Mouse (Mus musculus) midbrain, postnatal 0 days (tissue): Measurements from ENCODE around the gene Pld6. TPM values are rescaled to one million over a fixed set of nuclear protein-coding genes. Genes with fewer than 3 reads are reported as not detected.
"Not testable (repeated sequence)": the region's sequence is repeated elsewhere in the genome, so short reads cannot be mapped to it uniquely, and the experiment has no call there.

Source experiments
- ATAC-seq: fragments of 200-750 bp; cut with Nextera tagmentation; 2 replicates; pipeline ENCODE4 v1.8.0; 2017; ENCODE audit warnings: moderate number of reproducible peaks, mild to moderate bottlenecking, moderate TSS enrichment, moderate library complexity; ENCODE audit not compliant: low FRiP score
- DNase-seq: peaks from one replicate; pipeline ENCODE4 v3.0.0-alpha.2; 2015; ENCODE audit warnings: low spot score
- H3K27ac ChIP-seq: fragments of 300-500 bp; sonication (generic); 2 replicates; pipeline ENCODE4 v1.5.1; 2014; ENCODE audit warnings: low read depth, mild to moderate bottlenecking, low read length, mixed read lengths
- H3K27me3 ChIP-seq: fragments of 300-500 bp; sonication (generic); 2 replicates; pipeline ENCODE4 v1.6.1; 2014; ENCODE audit warnings: low read length, control low read depth, mixed read lengths; ENCODE audit not compliant: insufficient read depth
- H3K36me3 ChIP-seq: fragments of 300-500 bp; sonication (generic); 2 replicates; pipeline ENCODE4 v1.6.1; 2014; ENCODE audit warnings: low read length, control low read depth, mixed read lengths; ENCODE audit not compliant: insufficient read depth
- H3K4me1 ChIP-seq: fragments of 300-500 bp; sonication (generic); 2 replicates; pipeline ENCODE4 v1.6.1; 2014; ENCODE audit warnings: mild to moderate bottlenecking, control low read depth, antibody characterized with exemption, low read length, mixed read lengths; ENCODE audit not compliant: insufficient read depth
- H3K4me2 ChIP-seq: fragments of 300-500 bp; sonication (generic); 2 replicates; pipeline ENCODE4 v1.6.1; 2014; ENCODE audit warnings: low read depth, mild to moderate bottlenecking, low read length, mixed read lengths; ENCODE audit not compliant: poor library complexity, severe bottlenecking
- H3K4me3 ChIP-seq: fragments of 300-500 bp; sonication (generic); 2 replicates; pipeline ENCODE4 v1.5.1; 2014; ENCODE audit warnings: low read depth, mild to moderate bottlenecking, low read length, moderate library complexity
- H3K9ac ChIP-seq: fragments of 300-500 bp; sonication (generic); replicated peaks from 2 replicates; pipeline ENCODE4 v1.6.1; 2014; ENCODE audit warnings: mild to moderate bottlenecking, low read length, moderate library complexity, mixed read lengths; ENCODE audit not compliant: poor library complexity, severe bottlenecking
- H3K9me3 ChIP-seq: fragments of 300-500 bp; sonication (generic); 2 replicates; pipeline ENCODE4 v1.6.1; 2016; ENCODE audit warnings: low read length, control low read depth
- CTCF ChIP-seq: IDR thresholded peaks from 2 replicates; pipeline ENCODE4 v1.5.1; 2016; ENCODE audit warnings: antibody characterized with exemption, mild to moderate bottlenecking
- WGBS: fragments of 180-500 bp; shearing (Covaris S2); extraction: QIAGEN DNeasy Blood & Tissue Kit; methylation state at CpG from one replicate; pipeline ENCODE4 v1.1.7; 2014; 5-methylcytosine and 5-hydroxymethylcytosine counted together
- polyA plus RNA-seq: library from polyadenylated mRNA; unstranded; fragments of >200 nt; fragmentation: Nextera tagmentation; extraction: Ambion mirVana; gene quantifications from 2 replicates; pipeline ENCODE4 v1.2.1, GENCODE M21; 2015
- total RNA-seq: library from RNA; depleted of rRNA; stranded (reverse); fragments of >200 nt; gene quantifications from 2 replicates; pipeline ENCODE4 v1.2.3, GENCODE M21; 2014; rRNA removed

The Pld6 gene
- total and polyA plus RNA-seq, 2 experiments from 2014 or later = 18.3 to 26.2 TPM

DNA sequence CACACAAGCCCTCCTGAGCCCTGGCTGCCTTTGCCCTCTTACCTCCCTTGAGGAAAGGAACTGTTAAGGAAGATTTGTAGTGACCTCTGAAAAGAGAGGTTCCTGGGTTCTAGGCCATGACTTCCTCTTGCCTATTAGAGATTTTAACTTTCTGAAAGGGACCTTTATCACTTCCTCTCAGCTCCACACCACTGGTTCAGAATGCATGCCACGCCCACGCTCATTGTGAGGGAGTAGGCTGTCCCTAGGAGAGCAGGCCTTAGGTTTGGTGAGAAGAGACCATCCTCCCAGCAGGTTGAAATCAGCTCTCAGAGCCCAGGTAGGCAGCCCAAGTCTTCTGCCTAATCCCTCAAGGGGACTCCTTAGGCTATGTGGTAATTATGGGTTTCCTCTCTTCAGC is 47.4 kb downstream of the Pld6 start:
- Histone ChIP-seq H3K4me3 (no peak overlapping the region), H3K27ac (no peak overlapping the region), H3K4me1 (no peaks in the 10 kb centered on the region), H3K27me3 (no peaks in the 10 kb centered on the region), H3K36me3 (peaks cover 67% of the 10 kb centered on the region), H3K9ac (no peak overlapping the region), H3K9me3 (no peaks in the 10 kb centered on the region), H3K4me2 (no peak overlapping the region)
- ATAC-seq = no peak
- no peak for DNase-seq
- no peak for TF ChIP-seq CTCF
- 85% methylated on average over 2 of the region's 2 CpGs for WGBS

DNA sequence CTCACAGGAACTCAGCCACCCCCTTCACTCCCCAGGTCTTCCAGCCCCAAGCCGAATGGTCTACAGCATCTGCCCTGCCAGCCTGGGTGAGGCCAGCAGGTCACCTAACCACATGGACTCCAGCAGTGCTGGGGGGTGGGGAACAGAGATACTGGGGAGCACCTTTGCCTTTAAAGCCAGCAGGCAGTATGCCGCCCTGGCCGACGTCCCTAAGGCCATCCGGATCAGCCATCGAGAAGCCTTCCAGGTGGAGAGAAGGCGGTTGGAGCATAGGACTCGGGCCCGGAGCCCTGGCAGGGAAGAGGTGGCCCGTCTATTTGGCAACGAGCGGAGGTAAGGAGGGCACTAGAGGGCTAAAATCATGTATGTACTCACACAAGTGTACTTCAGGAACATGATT is 50.2 kb downstream of the Pld6 start:
- Histone ChIP-seq H3K27ac (no peak overlapping the region), H3K9me3 (no peaks in the 10 kb centered on the region), H3K27me3 (no peaks in the 10 kb centered on the region), H3K4me1 (no peaks in the 10 kb centered on the region), H3K4me2 (no peak overlapping the region), H3K9ac (no peak overlapping the region), H3K36me3 (peaks cover 50% of the 10 kb centered on the region), H3K4me3 (no peak overlapping the region)
- no peak for DNase-seq
- no peak for TF ChIP-seq CTCF
- ATAC-seq = no peak
- 97% methylated on average over 12 of the region's 12 CpGs for WGBS

DNA sequence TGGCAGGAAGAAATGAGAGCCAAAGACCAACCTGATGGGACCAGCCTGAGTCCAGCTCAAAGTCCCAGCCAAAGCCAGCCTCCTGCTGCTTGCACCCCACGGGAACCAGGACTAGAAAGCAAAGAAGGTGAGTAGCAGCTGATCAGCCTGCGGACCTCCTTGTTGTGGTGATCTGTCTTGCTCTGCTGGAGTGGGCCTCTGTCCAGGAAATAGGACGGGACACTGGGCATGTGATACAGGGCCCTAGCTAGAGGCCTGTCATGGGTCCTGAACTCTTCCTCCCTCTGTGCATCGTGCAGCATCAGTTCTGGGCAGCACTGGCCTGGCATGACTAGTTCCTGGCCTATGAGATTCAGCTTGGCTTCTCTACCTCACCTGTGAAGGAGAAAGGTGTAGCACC is 51.5 kb downstream of the Pld6 start:
- peaks cover 41% of the 10 kb centered on the region for H3K36me3 ChIP-seq
- H3K27me3 ChIP-seq, H3K9me3 ChIP-seq, H3K9ac ChIP-seq, H3K27ac ChIP-seq, ATAC-seq, DNase-seq, H3K4me2 ChIP-seq, H3K4me3 ChIP-seq, H3K4me1 ChIP-seq: not testable (repeated sequence)
- WGBS = 89% methylated on average over 4 of the region's 4 CpGs

GRCm38 (mm10) chr11:59734335-59734734 is 53.1 kb downstream of the Pld6 start:
- DNase-seq (no peak), ATAC-seq (no peak)
- WGBS = 87% methylated on average over 1 of the region's 1 CpGs
- Histone ChIP-seq H3K9me3 (no peaks in the 10 kb centered on the region), H3K27me3 (no peaks in the 10 kb centered on the region), H3K4me2 (no peak overlapping the region), H3K9ac (no peak overlapping the region), H3K4me3 (no peak overlapping the region), H3K27ac (no peak overlapping the region), H3K4me1 (no peaks in the 10 kb centered on the region), H3K36me3 (peaks cover 31% of the 10 kb centered on the region)
- no peak for TF ChIP-seq CTCF

Other genes with a start within 250 kb of the Pld6 start
- gene Nlrp3, start 246.1 kb downstream of the Pld6 start, total RNA-seq = 0.27 TPM in 1 of 2 replicates, not detected in the other
- 0.07 and 0.11 TPM in 2 replicates for gene Nlrp3, start 246.1 kb downstream of the Pld6 start, polyA plus RNA-seq
- gene Olfr222, start 211.4 kb downstream of the Pld6 start, total RNA-seq = not detected in 2 replicates
- gene Olfr222, start 211.4 kb downstream of the Pld6 start, polyA plus RNA-seq = not detected in 2 replicates
- gene Olfr223, start 194.4 kb downstream of the Pld6 start, total RNA-seq = not detected in 2 replicates
- gene Olfr223, start 194.4 kb downstream of the Pld6 start, polyA plus RNA-seq = not detected in 2 replicates
- 157 and 172 TPM in 2 replicates for gene Mprip, start 126.3 kb downstream of the Pld6 start, total RNA-seq
- 49.3 and 53.3 TPM in 2 replicates for gene Mprip, start 126.3 kb downstream of the Pld6 start, polyA plus RNA-seq
- 41.5 and 44.0 TPM in 2 replicates for gene Flcn, start 22.4 kb upstream of the Pld6 start, total RNA-seq
- gene Flcn, start 22.4 kb upstream of the Pld6 start, polyA plus RNA-seq = 31.0 and 34.7 TPM in 2 replicates
- 72.6 and 86.9 TPM in 2 replicates for gene Nt5m, start 51.8 kb upstream of the Pld6 start, total RNA-seq
- gene Nt5m, start 51.8 kb upstream of the Pld6 start, polyA plus RNA-seq = 92.2 and 99.1 TPM in 2 replicates
- 94.1 and 104 TPM in 2 replicates for gene Cops3, start 52.2 kb upstream of the Pld6 start, total RNA-seq
- 147 and 148 TPM in 2 replicates for gene Cops3, start 52.2 kb upstream of the Pld6 start, polyA plus RNA-seq
- 26.3 and 28.7 TPM in 2 replicates for gene Med9, start 160.6 kb upstream of the Pld6 start, total RNA-seq
- gene Med9, start 160.6 kb upstream of the Pld6 start, polyA plus RNA-seq = 32.0 and 34.8 TPM in 2 replicates
- gene Rasd1, start 177.3 kb upstream of the Pld6 start, total RNA-seq = 0.47 and 1.2 TPM in 2 replicates
- gene Rasd1, start 177.3 kb upstream of the Pld6 start, polyA plus RNA-seq = 2.6 and 3.6 TPM in 2 replicates